Mouse (Mus musculus) embryonic facial prominence, embryonic 14.5 days (tissue): Measurements from ENCODE around the gene Frzb. TPM values are rescaled to one million over a fixed set of nuclear protein-coding genes. Genes with fewer than 3 reads are reported as not detected.

Source experiments
- ATAC-seq: fragments of 200-750 bp; cut with Nextera tagmentation; 2 replicates; pipeline ENCODE4 v1.8.0; 2017; ENCODE audit warnings: low read depth, moderate number of reproducible peaks, moderate TSS enrichment
- DNase-seq: peaks from one replicate; pipeline ENCODE4 v3.0.0-alpha.2; 2015; ENCODE audit warnings: low spot score
- H3K27ac ChIP-seq: fragments of 300-500 bp; sonication (generic); replicated peaks from 2 replicates; pipeline ENCODE4 v1.5.1; 2014; ENCODE audit warnings: low read depth, mild to moderate bottlenecking, low read length, moderate library complexity
- H3K27me3 ChIP-seq: fragments of 300-500 bp; sonication (generic); replicated peaks from 2 replicates; pipeline ENCODE4 v1.6.1; 2014; ENCODE audit warnings: low read length; ENCODE audit not compliant: control insufficient read depth, insufficient read depth
- H3K36me3 ChIP-seq: fragments of 300-500 bp; sonication (generic); 2 replicates; pipeline ENCODE4 v1.6.1; 2014; ENCODE audit warnings: low read length, mixed read lengths; ENCODE audit not compliant: control insufficient read depth, insufficient read depth
- H3K4me1 ChIP-seq: fragments of 300-500 bp; sonication (generic); 2 replicates; pipeline ENCODE4 v1.6.1; 2014; ENCODE audit warnings: antibody characterized with exemption, low read length; ENCODE audit not compliant: control insufficient read depth, insufficient read depth
- H3K4me2 ChIP-seq: fragments of 300-500 bp; sonication (generic); 2 replicates; pipeline ENCODE4 v1.6.1; 2014; ENCODE audit warnings: low read depth, mild to moderate bottlenecking, low read length, moderate library complexity, mixed read lengths
- H3K4me3 ChIP-seq: fragments of 300-500 bp; sonication (generic); 2 replicates; pipeline ENCODE4 v1.5.1; 2014; ENCODE audit warnings: low read depth, mild to moderate bottlenecking, low read length
- H3K9ac ChIP-seq: fragments of 300-500 bp; sonication (generic); 2 replicates; pipeline ENCODE4 v1.6.1; 2014; ENCODE audit warnings: low read depth, mild to moderate bottlenecking, low read length, moderate library complexity, mixed read lengths
- H3K9me3 ChIP-seq: fragments of 300-500 bp; sonication (generic); 2 replicates; pipeline ENCODE4 v1.6.1; 2016; ENCODE audit warnings: low read length; ENCODE audit not compliant: control insufficient read depth
- WGBS: fragments of 180-500 bp; shearing (Covaris S2); extraction: QIAGEN DNeasy Blood & Tissue Kit; methylation state at CpG from one replicate; pipeline ENCODE4 v1.1.7; 2014; 5-methylcytosine and 5-hydroxymethylcytosine counted together
- polyA plus RNA-seq: library from polyadenylated mRNA; unstranded; fragments of >200 nt; fragmentation: Nextera tagmentation; extraction: Ambion mirVana; gene quantifications from 2 replicates; pipeline ENCODE4 v1.2.1, GENCODE M21; 2014

Frzb gene
- polyA plus RNA-seq, 1 experiment from 2014 or later: 22.3 TPM

DNA sequence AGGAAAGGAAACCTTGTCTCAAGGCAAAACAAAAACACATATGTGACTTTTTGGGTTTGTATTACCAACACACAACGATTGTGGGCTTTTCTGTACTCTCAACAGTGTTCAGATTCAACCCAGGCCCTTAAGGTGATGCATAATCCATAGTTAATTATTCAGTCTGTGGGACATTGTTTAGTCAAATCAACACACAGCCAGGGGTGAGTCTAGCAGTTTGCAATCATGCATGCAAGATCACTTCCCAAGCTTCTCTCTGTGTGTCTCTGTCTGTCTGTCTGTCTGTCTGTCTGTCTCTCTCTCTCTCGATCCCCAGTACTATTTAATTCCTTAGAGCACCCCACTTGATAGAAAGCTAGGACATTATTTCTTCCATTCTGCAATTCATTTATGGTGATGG, 10.0 kb downstream of the Frzb start:
- ATAC-seq (no peak), DNase-seq (no peak)
- Histone ChIP-seq H3K9ac (no peak overlapping the region), H3K9me3 (no peaks in the 10 kb centered on the region), H3K4me1 (no peaks in the 10 kb centered on the region), H3K4me2 (no peak overlapping the region), H3K27me3 (no peaks in the 10 kb centered on the region), H3K4me3 (no peak overlapping the region), H3K27ac (no peak overlapping the region), H3K36me3 (no peaks in the 10 kb centered on the region)
- whole genome bisulfite sequencing: 54% methylated on average over 2 of the region's 2 CpGs

DNA sequence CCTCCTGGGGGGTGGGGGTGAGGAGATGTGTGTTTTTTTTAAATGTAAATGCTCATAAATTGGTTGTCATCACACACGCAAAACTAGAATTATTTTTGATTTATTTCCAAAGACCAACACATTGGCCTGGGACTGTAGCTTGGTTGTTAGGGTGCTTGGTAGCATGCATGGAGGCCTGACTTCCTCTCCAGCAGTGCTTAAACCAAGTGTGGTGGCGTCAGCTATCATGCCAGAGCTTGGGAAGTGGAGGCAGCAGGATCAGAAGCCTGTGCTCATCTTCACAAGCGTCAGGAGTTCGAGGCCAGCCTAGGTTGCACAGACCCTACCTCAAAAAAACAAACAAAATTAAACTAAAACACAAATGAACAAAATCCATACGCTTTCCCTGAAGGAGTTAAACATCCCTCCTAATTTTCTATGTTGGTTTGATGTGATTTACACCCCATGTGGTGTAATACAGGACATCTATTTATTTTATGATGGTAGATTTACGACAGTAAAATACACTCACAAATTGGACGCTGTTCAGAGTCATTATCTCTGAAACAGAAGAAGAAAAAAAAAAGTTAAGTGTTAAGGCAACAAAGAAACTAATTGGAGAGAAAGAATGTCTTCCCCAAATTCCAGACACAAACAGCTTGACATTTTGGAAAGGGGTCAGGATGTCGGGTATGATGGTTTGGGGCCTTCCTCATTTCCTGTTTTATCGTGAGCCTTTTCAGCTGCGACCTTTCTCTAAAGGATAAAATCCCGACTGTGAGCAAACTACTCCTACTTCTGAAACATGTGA, 12.4 kb downstream of the Frzb start:
- no peaks in the 10 kb centered on the region for H3K36me3 ChIP-seq
- H3K9me3 ChIP-seq: no peaks in the 10 kb centered on the region
- no peak overlapping the region for H3K27ac ChIP-seq
- no peak overlapping the region for H3K4me2 ChIP-seq
- no peaks in the 10 kb centered on the region for H3K4me1 ChIP-seq
- WGBS: 60% methylated on average over 11 of the region's 11 CpGs
- no peak for ATAC-seq
- no peak overlapping the region for H3K9ac ChIP-seq
- DNase-seq: no peak
- no peak overlapping the region for H3K4me3 ChIP-seq
- H3K27me3 ChIP-seq: no peaks in the 10 kb centered on the region

DNA sequence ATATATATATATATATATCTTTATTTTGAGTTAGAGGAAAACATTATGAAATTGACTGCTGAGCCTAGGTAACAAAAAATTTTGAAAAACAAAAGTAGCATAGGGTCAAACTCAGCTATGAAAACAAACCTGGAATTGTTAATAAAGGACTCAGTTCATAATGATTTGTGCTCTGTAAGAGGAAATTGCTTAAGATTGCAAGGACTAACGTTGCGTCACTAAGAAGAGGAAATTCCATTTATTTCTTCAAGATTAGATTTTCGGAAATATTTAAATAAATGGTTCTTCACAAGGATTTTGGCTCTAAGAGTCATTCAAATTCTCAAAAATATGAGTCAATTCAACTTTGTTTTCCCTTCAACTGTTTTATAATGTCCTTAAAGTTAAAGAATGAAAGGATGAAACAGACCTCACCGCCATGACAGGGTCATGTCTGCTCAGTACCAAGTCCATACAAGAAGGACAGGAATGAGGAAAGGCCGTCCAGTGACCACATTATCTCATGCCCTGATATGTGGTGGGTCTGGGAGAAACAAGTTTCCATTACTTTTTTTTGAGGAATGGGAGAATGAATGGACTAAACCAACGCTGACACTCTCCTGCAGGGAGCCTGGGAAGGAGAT, 14.1 kb downstream of the Frzb start:
- no peaks in the 10 kb centered on the region for H3K27me3 ChIP-seq
- no peaks in the 10 kb centered on the region for H3K4me1 ChIP-seq
- no peak overlapping the region for H3K4me2 ChIP-seq
- 86% methylated on average over 6 of the region's 6 CpGs for WGBS
- no peak overlapping the region for H3K4me3 ChIP-seq
- no peak overlapping the region for H3K9ac ChIP-seq
- no peaks in the 10 kb centered on the region for H3K36me3 ChIP-seq
- H3K27ac ChIP-seq: no peak overlapping the region
- DNase-seq: no peak
- ATAC-seq: no peak
- no peaks in the 10 kb centered on the region for H3K9me3 ChIP-seq

DNA sequence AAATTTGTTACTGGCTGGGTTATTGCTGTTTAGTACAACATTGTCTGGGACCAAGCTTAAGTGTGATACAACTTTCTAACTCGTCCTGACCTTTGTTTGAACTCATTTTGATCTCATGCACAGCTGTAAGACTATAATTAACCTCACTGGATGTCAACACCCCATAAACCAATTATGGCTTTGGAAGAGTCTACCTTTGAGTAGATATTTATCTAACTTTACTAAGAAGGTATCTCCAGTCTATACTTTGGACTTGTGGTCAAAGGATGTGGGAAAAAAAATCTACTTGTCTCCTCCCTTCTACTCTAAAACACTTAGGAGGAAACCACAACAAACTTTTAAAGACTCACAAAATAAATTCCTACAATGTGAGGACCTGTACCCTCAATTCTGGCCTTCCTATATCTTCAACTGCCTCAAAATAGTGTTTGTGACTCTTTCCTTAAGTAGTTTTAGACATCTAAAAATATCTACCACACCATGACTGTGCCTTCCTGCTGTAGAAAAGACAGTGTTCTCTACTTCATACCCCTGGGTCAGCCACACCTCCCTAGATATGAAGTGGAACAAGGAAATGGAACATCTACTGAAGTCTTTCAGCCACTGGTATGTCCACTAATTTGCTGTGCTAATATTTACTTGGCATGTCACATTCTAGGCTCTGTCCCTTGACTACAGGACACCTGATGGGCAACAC, 16.9 kb downstream of the Frzb start:
- 44% methylated on average over 1 of the region's 1 CpGs for WGBS
- H3K27ac ChIP-seq: no peak overlapping the region
- H3K9ac ChIP-seq: no peak overlapping the region
- no peak overlapping the region for H3K4me2 ChIP-seq
- H3K4me3 ChIP-seq: no peak overlapping the region
- no peaks in the 10 kb centered on the region for H3K27me3 ChIP-seq
- DNase-seq (no peak), ATAC-seq (no peak)
- H3K9me3 ChIP-seq: no peaks in the 10 kb centered on the region
- H3K4me1 ChIP-seq: no peaks in the 10 kb centered on the region
- no peaks in the 10 kb centered on the region for H3K36me3 ChIP-seq

DNA sequence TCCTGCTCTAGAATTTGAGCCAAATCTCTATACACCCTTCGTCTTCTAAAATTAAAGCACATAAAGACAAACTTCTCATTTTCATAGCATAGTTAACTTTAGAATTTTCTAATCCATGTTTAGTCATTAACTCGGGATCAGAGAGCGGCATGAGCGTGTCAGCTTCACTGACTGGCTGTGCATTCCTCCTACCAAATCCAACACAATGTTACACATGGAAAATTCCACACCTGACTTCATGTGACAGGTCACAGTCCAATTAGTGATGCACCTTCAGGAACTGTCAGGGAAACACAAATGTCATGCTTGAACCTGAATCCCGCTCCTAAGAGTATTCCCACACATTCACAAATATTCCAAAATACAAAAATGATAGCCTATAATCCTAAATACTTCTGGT, 24.3 kb downstream of the Frzb start:
- Histone ChIP-seq H3K4me2 (no peak overlapping the region), H3K4me3 (no peak overlapping the region), H3K9me3 (no peaks in the 10 kb centered on the region), H3K4me1 (no peaks in the 10 kb centered on the region), H3K27me3 (no peaks in the 10 kb centered on the region), H3K9ac (no peak overlapping the region), H3K27ac (no peak overlapping the region), H3K36me3 (no peaks in the 10 kb centered on the region)
- WGBS: 94% methylated on average over 5 of the region's 5 CpGs
- DNase-seq (no peak), ATAC-seq (no peak)

DNA sequence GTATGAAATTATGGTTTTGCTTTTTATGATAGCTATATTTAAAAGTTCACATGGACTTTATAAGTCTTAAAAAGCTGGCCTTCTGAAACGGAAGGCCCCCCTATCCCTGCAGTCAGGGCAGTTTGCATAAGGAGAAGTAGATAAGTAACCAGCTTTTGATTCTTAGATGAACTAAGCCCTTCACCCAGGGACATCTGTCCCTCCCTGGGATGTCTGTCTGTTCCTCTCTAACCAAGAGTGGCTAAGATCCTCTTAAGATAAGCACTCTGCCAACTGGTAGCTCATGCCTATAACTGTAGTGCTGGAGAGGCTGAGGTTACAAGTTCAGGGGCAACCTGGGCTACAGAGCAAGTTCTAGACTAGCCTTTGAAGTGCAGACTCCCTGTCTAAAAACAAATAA, 25.4 kb downstream of the Frzb start:
- DNase-seq: no peak
- no peaks in the 10 kb centered on the region for H3K27me3 ChIP-seq
- WGBS: 64% methylated on average over 1 of the region's 1 CpGs

DNA sequence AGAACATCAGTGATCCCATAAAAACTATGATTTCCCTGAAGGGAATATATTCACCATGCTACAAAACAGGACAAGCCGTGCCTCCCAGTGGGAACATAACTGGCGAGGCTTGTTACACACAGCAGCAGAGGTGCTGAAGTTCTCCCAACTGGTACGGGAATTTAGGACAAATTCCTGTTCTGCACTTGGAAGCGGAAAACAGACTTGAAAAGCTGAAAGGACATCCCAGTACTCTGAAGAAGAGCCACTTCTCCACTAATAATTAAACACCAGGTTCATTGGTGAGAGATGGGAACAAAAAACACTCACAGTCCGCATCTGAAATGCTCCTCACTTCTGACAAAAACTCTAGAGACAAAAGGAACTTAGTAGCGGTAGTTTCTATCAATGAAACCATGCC, 31.1 kb downstream of the Frzb start:
- Histone ChIP-seq H3K4me2 (no peak overlapping the region), H3K27ac (no peak overlapping the region), H3K4me3 (no peak overlapping the region), H3K4me1 (peaks cover 6% of the 10 kb centered on the region), H3K9ac (no peak overlapping the region), H3K36me3 (no peaks in the 10 kb centered on the region), H3K27me3 (no peaks in the 10 kb centered on the region), H3K9me3 (no peaks in the 10 kb centered on the region)
- ATAC-seq (no peak), DNase-seq (no peak)
- 82% methylated on average over 6 of the region's 6 CpGs for WGBS

More for the DNA sequence above, 25.4 kb downstream of the Frzb start:
- no peak for ATAC-seq
- no peaks in the 10 kb centered on the region for H3K4me1 ChIP-seq
- H3K36me3 ChIP-seq: no peaks in the 10 kb centered on the region
- no peaks in the 10 kb centered on the region for H3K9me3 ChIP-seq
- H3K27ac ChIP-seq: no peak overlapping the region
- no peak overlapping the region for H3K4me3 ChIP-seq
- H3K4me2 ChIP-seq: no peak overlapping the region
- no peak overlapping the region for H3K9ac ChIP-seq

DNA sequence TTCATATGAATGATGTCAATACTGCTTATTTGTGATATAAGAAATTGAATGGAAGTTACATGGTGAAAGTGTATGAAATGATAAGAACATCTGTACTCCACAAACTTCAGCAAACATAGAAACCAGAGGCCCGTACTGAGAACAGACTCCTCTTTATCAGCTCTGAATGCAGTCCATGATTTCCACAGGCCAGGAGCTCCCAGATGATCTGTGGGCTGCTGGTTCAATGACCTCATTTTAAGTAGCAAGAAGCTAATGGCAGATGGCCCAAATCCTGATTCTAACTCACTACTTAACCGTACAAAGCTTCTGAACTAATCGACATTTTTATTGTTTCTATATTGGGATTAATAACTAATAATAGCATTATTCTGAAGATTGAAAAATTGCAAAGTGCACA, 33.0 kb downstream of the Frzb start:
- Histone ChIP-seq H3K9me3 (no peaks in the 10 kb centered on the region), H3K4me3 (no peak overlapping the region), H3K36me3 (no peaks in the 10 kb centered on the region), H3K4me1 (peaks cover 11% of the 10 kb centered on the region), H3K9ac (no peak overlapping the region), H3K27ac (no peak overlapping the region), H3K4me2 (no peak overlapping the region), H3K27me3 (no peaks in the 10 kb centered on the region)
- no peak for DNase-seq
- WGBS: 66% methylated on average over 3 of the region's 3 CpGs
- ATAC-seq: no peak
